Mouse (Mus musculus) kidney, postnatal 25 days (tissue): ENCODE measurements at regions not wholly inside any gene's neighbourhood (a gene's known extent, or its start where the extent isn't known, plus 50 kb on each side); places are given as distances from the start of the nearest gene placed in this dataset.

Source experiments
- DNase-seq, 2 experiments: peaks; one replicate each; pipeline ENCODE4 v3.0.0; 2021; ENCODE audit warnings: mixed read lengths in 2 of 2

DNA sequence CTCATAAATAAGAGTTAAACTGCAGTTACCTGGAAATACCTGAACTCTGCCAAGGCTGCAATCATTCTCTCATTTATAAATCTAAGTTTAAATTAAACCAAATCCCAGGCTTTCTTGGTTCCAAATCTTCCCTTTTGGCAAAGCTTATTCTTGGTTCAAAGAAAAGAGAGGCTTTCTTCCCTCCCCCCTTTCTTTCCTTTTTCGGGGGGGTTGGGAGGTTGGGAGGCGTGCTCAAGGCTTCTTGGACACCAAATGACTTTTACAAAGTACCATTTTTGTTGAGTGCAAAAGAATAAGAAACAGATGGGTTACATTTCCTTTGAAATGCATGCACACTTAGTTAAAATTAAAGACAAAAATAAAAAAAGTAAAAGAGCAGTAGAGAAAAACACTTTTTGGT is 105.4 kb upstream of the Mroh9 start:
- no peak for DNase-seq

- DNase-seq, result no peak
Measured at GRCm38 (mm10) chr1:163181851-163182250, 96.4 kb upstream of the Mroh9 start.

DNA sequence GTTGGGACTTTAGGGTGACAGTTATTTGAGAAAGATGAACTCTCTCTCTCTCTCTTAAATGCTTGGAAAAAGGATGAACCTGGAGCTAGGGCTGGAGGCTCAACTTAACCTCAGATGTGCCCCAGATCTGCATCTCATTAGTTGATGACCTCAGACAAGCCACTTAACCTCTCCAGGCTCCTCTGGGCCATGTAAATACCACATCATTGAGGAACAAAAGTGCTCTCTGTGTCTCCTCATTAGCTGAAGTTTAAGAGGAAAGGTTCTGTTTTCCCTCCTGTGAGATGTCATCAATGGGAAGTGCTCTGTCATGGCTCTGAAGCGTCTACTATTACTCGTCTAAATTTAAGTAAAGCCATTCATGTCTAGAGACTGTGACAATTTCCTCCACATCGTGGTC is 91.5 kb upstream of the Mroh9 start:
- DNase-seq, result no peak

GRCm38 (mm10) chr1:163167051-163167450 is 81.6 kb upstream of the Mroh9 start:
- peak; percentile 44 to 68 for DNase-seq

GRCm38 (mm10) chr1:163163636-163164035 is 78.2 kb upstream of the Mroh9 start:
- DNase-seq, result no peak

DNA sequence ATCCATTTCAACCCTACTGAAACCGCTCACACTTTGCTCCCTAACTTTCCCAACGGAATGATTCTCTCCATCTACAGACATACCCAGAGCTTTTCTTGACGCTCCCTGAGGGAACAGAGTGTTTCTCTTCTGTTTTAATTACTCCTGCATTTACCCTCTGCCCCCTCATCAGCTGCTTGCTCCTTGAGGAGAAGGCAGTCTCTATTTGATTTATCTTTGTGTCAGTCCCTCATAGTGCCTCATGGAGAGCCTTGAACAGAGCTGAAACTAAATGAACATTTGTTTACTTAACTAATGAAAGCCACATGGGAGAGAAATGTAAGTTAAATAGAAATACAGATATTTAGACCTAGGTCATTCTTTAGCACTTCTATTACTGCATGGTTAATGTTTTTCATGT is 74.4 kb upstream of the Mroh9 start:
- peak in 1 of 2 experiments; percentile 32 for DNase-seq

- DNase-seq, result no peak
Measured at GRCm38 (mm10) chr1:163158491-163158890, 73.0 kb upstream of the Mroh9 start.

- DNase-seq, result peak; percentile 52 to 77
Measured at GRCm38 (mm10) chr1:163150203-163150855, 64.9 kb upstream of the Mroh9 start.

GRCm38 (mm10) chr1:163146641-163147040 is 61.2 kb upstream of the Mroh9 start:
- no peak for DNase-seq

DNA sequence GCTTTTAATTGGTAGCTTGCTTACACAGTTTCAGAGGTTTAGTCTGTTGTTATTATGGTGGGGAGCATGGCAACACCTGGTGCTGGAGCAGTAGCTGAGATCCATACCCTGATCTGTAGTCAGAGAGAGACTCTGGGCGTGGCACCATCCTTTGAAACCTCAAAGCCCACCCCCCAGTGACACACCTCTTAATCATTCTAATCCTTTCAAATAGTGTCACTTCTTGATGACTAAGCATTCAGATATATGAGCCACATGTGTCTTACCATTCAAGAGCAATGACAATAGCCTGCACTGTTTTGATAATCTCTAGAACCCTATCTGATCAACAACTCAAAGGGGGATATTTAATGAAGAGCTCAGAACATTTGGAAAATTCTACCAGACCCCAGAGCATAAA is 57.6 kb upstream of the Mroh9 start:
- no peak for DNase-seq

GRCm38 (mm10) chr1:163141471-163141870 is 56.0 kb upstream of the Mroh9 start:
- no peak for DNase-seq

DNA sequence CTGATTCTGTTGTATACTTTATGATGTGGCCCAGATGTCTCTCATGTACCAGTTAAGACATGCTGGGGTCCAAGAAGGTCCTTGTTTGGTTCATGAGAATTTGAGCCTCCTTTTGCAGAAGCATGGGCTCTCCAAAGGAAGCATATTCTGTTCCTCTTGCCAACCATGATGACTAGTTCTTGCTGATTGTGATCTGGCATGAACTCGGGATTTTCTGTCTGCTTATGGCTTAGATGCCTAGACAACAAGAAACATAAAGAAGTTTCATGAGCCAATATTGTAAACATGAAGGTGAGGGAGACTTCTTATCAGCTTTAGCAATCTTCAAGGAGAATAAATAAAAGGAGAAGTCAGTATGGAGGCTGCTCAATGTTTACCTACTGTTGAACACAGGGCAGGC is 52.7 kb upstream of the Mroh9 start:
- DNase-seq, result no peak
